Mouse (Mus musculus) hindbrain, postnatal 0 days (tissue): ENCODE results near the gene Mutyh. TPM values are rescaled to one million over a fixed set of nuclear protein-coding genes. Genes with fewer than 3 reads are reported as not detected.

Experiments used
- ATAC-seq: fragments of 200-750 bp; cut with Nextera tagmentation; 2 replicates; pipeline ENCODE4 v1.8.0; 2017; ENCODE audit warnings: mild to moderate bottlenecking, moderate TSS enrichment, moderate library complexity
- DNase-seq: peaks from one replicate; pipeline ENCODE4 v3.0.0-alpha.2; 2015; ENCODE audit warnings: low spot score
- H3K27ac ChIP-seq: fragments of 300-500 bp; sonication (generic); 2 replicates; pipeline ENCODE4 v1.5.1; 2014; ENCODE audit warnings: mild to moderate bottlenecking
- H3K27me3 ChIP-seq: fragments of 300-500 bp; sonication (generic); 2 replicates; pipeline ENCODE4 v1.6.1; 2014; ENCODE audit warnings: low read length, mixed read lengths; ENCODE audit not compliant: insufficient read depth
- H3K36me3 ChIP-seq: fragments of 300-500 bp; sonication (generic); 2 replicates; pipeline ENCODE4 v1.6.1; 2014; ENCODE audit warnings: low read length, mixed read lengths; ENCODE audit not compliant: insufficient read depth
- H3K4me1 ChIP-seq: fragments of 300-500 bp; sonication (generic); 2 replicates; pipeline ENCODE4 v1.6.1; 2014; ENCODE audit warnings: antibody characterized with exemption, low read length, mixed read lengths; ENCODE audit not compliant: insufficient read depth
- H3K4me2 ChIP-seq: fragments of 300-500 bp; sonication (generic); 2 replicates; pipeline ENCODE4 v1.6.1; 2014; ENCODE audit warnings: low read depth, mild to moderate bottlenecking, low read length, moderate library complexity, mixed read lengths
- H3K4me3 ChIP-seq: fragments of 300-500 bp; sonication (generic); 2 replicates; pipeline ENCODE4 v1.5.1; 2014; ENCODE audit warnings: low read length
- H3K9ac ChIP-seq: fragments of 300-500 bp; sonication (generic); replicated peaks from 2 replicates; pipeline ENCODE4 v1.6.1; 2014; ENCODE audit warnings: mild to moderate bottlenecking, low read length, moderate library complexity, mixed read lengths
- H3K9me3 ChIP-seq: fragments of 300-500 bp; sonication (generic); 2 replicates; pipeline ENCODE4 v1.6.1; 2016; ENCODE audit warnings: low read length, mixed read lengths
- CTCF ChIP-seq: IDR thresholded peaks from 2 replicates; pipeline ENCODE4 v1.5.1; 2016; ENCODE audit warnings: antibody characterized with exemption, control low read depth, low read depth
- WGBS: fragments of 180-500 bp; shearing (Covaris S2); extraction: QIAGEN DNeasy Blood & Tissue Kit; methylation state at CpG from one replicate; pipeline ENCODE4 v1.1.7; 2014; 5-methylcytosine and 5-hydroxymethylcytosine counted together
- polyA plus RNA-seq: library from polyadenylated mRNA; unstranded; fragments of >200 nt; fragmentation: Nextera tagmentation; extraction: Ambion mirVana; gene quantifications from 2 replicates; pipeline ENCODE4 v1.2.1, GENCODE M21; 2015
- total RNA-seq: library from RNA; depleted of rRNA; stranded (reverse); fragments of >200 nt; gene quantifications from 2 replicates; pipeline ENCODE4 v1.2.3, GENCODE M21; 2014

Gene Mutyh
- total and polyA plus RNA-seq, 2 experiments from 2014 or later: 5.6 to 12.5 TPM

DNA sequence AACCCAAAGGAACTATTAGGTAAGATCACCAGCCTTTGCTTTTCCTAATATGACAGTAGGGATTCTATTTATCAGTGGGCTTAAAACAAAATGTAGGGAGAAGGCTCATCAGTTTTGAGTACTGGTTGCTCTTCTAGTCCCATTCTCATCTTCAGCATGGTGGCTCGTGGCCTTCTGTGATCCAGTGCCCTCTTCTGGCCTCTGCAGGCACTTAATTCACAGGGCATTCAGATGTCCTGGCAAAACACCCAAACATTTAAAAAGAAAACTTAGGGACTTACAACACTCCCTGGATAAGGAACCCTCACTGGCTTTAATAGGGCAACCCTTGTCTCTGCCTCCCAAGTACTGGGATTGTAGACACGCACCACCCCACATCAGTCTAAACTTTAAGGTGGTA, 13.2 kb upstream of the Mutyh start:
- no peak for DNase-seq
- no peak overlapping the region for H3K4me3 ChIP-seq

DNA sequence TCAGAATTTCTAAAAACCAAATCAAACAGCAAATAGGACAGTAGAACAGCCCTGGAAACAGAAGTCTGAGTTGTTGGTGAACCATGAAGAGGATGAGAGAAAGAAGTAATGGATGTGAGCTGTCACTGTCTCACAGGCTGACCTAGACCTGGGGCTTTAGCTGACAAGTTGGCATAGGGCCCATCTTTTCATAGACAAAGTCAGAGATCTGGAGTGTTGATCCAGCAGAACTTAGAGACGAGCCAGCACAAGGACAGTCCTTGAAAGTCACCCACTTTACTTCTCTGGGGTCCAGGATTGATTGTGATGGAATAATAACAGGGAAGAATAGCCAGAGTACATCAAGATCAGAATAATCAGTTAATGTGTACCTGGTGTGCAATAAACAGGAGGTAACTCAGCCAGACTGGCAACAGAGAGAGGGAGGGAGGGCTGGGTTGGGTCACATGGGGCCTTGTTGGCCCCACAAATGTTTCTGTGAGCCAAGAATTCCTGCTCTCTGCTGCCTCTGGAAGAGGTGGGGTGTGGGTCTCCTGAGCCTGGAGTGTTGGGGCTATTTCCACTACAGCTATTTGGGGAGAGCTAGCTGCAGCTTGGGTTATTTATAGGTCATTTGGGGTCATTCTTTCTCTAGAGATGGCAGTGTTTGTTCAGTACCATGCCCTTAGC, 10.9 kb upstream of the Mutyh start:
- H3K4me2 ChIP-seq: no peak overlapping the region
- ATAC-seq (no peak), DNase-seq (no peak)
- no peaks in the 10 kb centered on the region for H3K27me3 ChIP-seq
- WGBS: 43% methylated on average over 1 of the region's 1 CpGs
- H3K9ac ChIP-seq: no peak overlapping the region
- no peaks in the 10 kb centered on the region for H3K36me3 ChIP-seq
- TF ChIP-seq CTCF: no peak
- H3K27ac ChIP-seq: no peak overlapping the region
- H3K9me3 ChIP-seq: no peaks in the 10 kb centered on the region
- H3K4me1 ChIP-seq: no peaks in the 10 kb centered on the region
- H3K4me3 ChIP-seq: no peak overlapping the region

More for the DNA sequence above, 13.2 kb upstream of the Mutyh start:
- peak; percentile 30 for TF ChIP-seq CTCF
- ATAC-seq: no peak
- no peaks in the 10 kb centered on the region for H3K36me3 ChIP-seq
- no peaks in the 10 kb centered on the region for H3K4me1 ChIP-seq
- H3K9ac ChIP-seq: no peak overlapping the region
- H3K27me3 ChIP-seq: no peaks in the 10 kb centered on the region
- WGBS: 72% methylated on average over 2 of the region's 2 CpGs
- no peak overlapping the region for H3K4me2 ChIP-seq
- no peaks in the 10 kb centered on the region for H3K9me3 ChIP-seq
- H3K27ac ChIP-seq: no peak overlapping the region

DNA sequence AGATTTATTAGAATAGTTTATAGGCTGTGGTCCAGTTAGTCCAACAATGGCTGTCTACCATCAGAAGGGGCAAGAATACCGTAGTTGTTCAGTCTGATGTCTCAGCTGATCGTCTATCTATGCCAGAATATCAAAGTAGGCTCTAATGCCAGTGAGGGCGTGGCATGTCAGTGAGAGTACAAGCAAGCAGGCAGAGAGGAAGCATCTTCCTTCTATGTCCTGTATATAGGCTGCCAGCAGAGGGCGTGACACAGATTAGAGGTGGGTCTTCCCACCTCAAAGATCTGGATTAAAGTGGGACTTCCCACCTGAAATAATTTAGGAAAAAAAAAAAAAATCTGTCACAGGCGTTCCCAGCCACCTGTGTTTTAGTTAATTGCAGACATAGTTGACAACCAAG, 7.6 kb upstream of the Mutyh start:
- H3K4me3 ChIP-seq: no peak overlapping the region
- ATAC-seq: peak; percentile 43; the same call in 1 of the 2 replicates
- peak; percentile 28 for DNase-seq
- no peaks in the 10 kb centered on the region for H3K9me3 ChIP-seq
- H3K9ac ChIP-seq: no peak overlapping the region
- no peak overlapping the region for H3K27ac ChIP-seq
- 40% methylated on average over 5 of the region's 5 CpGs for WGBS
- no peak overlapping the region for H3K4me2 ChIP-seq
- no peaks in the 10 kb centered on the region for H3K4me1 ChIP-seq
- no peaks in the 10 kb centered on the region for H3K27me3 ChIP-seq
- H3K36me3 ChIP-seq: peaks cover 25% of the 10 kb centered on the region
- peak; percentile 58 for TF ChIP-seq CTCF

DNA sequence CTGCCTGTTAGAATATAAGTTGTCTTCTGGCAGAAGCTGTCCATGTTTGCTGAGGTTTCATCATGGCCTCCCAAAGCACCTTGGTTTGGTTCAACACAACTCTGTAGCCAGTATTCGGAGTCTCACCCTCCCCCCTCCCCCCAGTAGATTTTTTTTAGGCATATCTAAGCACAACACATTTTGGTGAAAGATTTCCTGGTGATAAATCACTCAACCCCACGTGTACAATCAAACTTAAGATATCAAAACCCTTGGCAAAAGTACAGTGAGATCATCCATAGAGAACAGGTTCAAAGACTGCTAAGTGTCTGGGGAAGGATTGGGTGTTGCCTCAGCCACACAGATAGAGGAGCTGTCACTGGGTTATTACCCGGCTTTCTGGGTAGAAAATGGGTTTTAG, 3.5 kb downstream of the Mutyh start:
- Histone ChIP-seq H3K27ac (no peak overlapping the region), H3K36me3 (no peaks in the 10 kb centered on the region), H3K4me1 (peaks cover 8% of the 10 kb centered on the region; the same call in 1 of the 2 replicates), H3K9me3 (no peaks in the 10 kb centered on the region), H3K9ac (no peak overlapping the region), H3K27me3 (no peaks in the 10 kb centered on the region), H3K4me2 (no peak overlapping the region), H3K4me3 (no peak overlapping the region)
- 91% methylated on average over 3 of the region's 3 CpGs for WGBS
- DNase-seq (no peak), ATAC-seq (no peak)
- TF ChIP-seq CTCF: no peak

DNA sequence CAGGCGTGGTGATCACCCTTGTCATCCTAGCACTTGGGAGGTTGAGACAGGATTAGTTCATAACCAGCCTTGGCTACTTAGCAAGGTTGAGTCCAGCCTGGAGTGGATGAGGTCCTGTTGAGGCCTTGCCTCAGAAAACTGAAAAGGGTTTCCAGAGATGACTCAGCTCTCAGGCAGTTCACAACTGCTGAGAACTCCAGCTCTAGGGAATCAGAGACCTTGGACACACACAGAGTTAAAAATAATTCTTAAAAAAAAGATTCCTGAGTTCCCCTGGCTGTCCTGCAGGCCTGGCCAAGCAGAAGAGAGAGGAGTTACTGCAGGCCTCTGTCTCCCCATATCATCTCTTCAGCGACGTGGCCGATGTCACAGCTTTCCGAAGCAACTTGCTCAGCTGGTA, 7.8 kb downstream of the Mutyh start:
- TF ChIP-seq CTCF: no peak
- H3K4me1 ChIP-seq: no peaks in the 10 kb centered on the region
- H3K27ac ChIP-seq: no peak overlapping the region
- no peak overlapping the region for H3K4me3 ChIP-seq
- DNase-seq (no peak), ATAC-seq (no peak)
- no peaks in the 10 kb centered on the region for H3K36me3 ChIP-seq
- WGBS: 87% methylated on average over 5 of the region's 5 CpGs
- no peaks in the 10 kb centered on the region for H3K9me3 ChIP-seq
- no peaks in the 10 kb centered on the region for H3K27me3 ChIP-seq
- no peak overlapping the region for H3K9ac ChIP-seq
- no peak overlapping the region for H3K4me2 ChIP-seq

DNA sequence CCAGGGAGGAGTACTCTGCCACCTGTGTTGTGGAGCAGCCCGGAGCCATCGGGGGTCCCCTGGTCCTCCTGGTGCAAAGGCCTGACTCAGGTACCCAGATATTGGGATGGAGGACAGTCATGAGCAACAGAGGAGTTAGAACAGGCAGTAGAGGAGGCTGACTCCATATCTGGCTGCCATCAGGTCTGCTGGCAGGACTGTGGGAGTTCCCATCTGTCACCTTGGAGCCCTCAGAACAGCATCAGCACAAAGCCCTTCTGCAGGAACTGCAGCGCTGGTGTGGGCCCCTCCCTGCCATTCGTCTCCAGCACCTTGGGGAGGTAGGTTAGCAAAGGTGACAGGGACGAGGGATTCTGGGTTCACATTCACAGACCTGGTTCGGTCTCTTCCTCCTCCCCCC, 10.0 kb downstream of the Mutyh start:
- H3K27ac ChIP-seq: no peak overlapping the region
- H3K4me3 ChIP-seq: no peak overlapping the region
- no peak overlapping the region for H3K4me2 ChIP-seq
- H3K27me3 ChIP-seq: no peaks in the 10 kb centered on the region
- no peak overlapping the region for H3K9ac ChIP-seq
- TF ChIP-seq CTCF: no peak
- no peaks in the 10 kb centered on the region for H3K9me3 ChIP-seq
- 79% methylated on average over 6 of the region's 6 CpGs for WGBS
- ATAC-seq (no peak; the same call in 1 of the 2 replicates), DNase-seq (no peak)
- H3K36me3 ChIP-seq: no peaks in the 10 kb centered on the region
- peaks cover 10% of the 10 kb centered on the region; the same call in 1 of the 2 replicates for H3K4me1 ChIP-seq
